Mouse (Mus musculus) hindbrain, embryonic 10.5 days (tissue): ENCODE results near the gene Tuba4a. TPM values are rescaled to one million over a fixed set of nuclear protein-coding genes. Genes with fewer than 3 reads are reported as not detected.
A peak's percentile ranks its signal among the peaks of the same experiment; 100 is the strongest.

Experiments
- DNase-seq: peaks from one replicate; pipeline ENCODE4 v3.0.0-alpha.2; 2017; ENCODE audit warnings: low spot score
- H3K27ac ChIP-seq: fragments of 300-500 bp; sonication (generic); 2 replicates; pipeline ENCODE4 v1.5.1; 2016; ENCODE audit warnings: mild to moderate bottlenecking, moderate library complexity
- H3K27me3 ChIP-seq: fragments of 300-500 bp; sonication (generic); 2 replicates; pipeline ENCODE4 v1.6.1; 2016; ENCODE audit warnings: mild to moderate bottlenecking; ENCODE audit not compliant: poor library complexity, insufficient read depth, severe bottlenecking
- H3K36me3 ChIP-seq: fragments of 300-500 bp; sonication (generic); 2 replicates; pipeline ENCODE4 v1.6.1; 2016; ENCODE audit warnings: mild to moderate bottlenecking, moderate library complexity
- H3K4me1 ChIP-seq: fragments of 300-500 bp; sonication (generic); replicated peaks from 2 replicates; pipeline ENCODE4 v1.6.1; 2016; ENCODE audit warnings: mild to moderate bottlenecking
- H3K4me3 ChIP-seq: fragments of 300-500 bp; sonication (generic); 2 replicates; pipeline ENCODE4 v1.5.1; 2016; ENCODE audit warnings: mild to moderate bottlenecking, moderate library complexity
- H3K9me3 ChIP-seq: fragments of 300-500 bp; sonication (generic); 2 replicates; pipeline ENCODE4 v1.6.1; 2016; ENCODE audit warnings: mild to moderate bottlenecking, moderate library complexity
- WGBS: fragments of 180-500 bp; shearing (Covaris S2); methylation state at CpG from one replicate; pipeline ENCODE4 v1.1.7; 2016; 5-methylcytosine and 5-hydroxymethylcytosine counted together
- polyA plus RNA-seq: library from polyadenylated mRNA; unstranded; fragments of >200 nt; fragmentation: Nextera tagmentation; extraction: Ambion mirVana; gene quantifications from 2 replicates; pipeline ENCODE4 v1.2.1, GENCODE M21; 2016

Gene Tuba4a
- polyA plus RNA-seq, 1 experiment from 2014 or later: 10.8 TPM

GRCm38 (mm10) chr1:75230335-75230994, 10.8 kb upstream of the Tuba4a start:
- Histone ChIP-seq H3K4me1 (peaks cover 10% of the 10 kb centered on the region; the same call in 1 of the 2 replicates), H3K9me3 (no peaks in the 10 kb centered on the region), H3K36me3 (no peaks in the 10 kb centered on the region), H3K27me3 (peaks cover 12% of the 10 kb centered on the region), H3K4me3 (no peak overlapping the region), H3K27ac (no peak overlapping the region)
- DNase-seq: no peak
- WGBS: 78% methylated on average over 7 of the region's 7 CpGs

DNA sequence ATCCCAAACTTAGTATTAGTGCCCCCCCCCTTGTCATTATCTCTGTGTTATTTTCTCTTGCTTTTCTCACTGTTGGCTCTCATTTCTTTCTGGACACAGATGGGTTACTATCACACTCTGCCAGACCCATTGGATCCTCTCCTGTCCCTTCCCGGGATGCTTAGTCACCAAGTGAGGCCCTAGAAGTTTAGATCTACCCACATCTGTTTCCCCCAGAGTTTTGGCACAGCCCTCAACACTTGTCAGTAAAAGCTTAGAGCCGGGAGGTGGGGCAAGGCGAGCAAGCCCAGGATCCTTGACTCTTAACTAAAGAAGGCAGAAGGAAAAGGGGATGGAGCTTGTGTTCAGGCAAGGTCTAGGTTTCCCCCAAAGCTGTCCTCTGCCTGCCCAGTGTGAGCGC, 9.5 kb upstream of the Tuba4a start:
- Histone ChIP-seq H3K27me3 (peaks cover 4% of the 10 kb centered on the region), H3K9me3 (no peaks in the 10 kb centered on the region), H3K4me3 (no peak overlapping the region), H3K27ac (no peak overlapping the region), H3K4me1 (no peaks in the 10 kb centered on the region), H3K36me3 (no peaks in the 10 kb centered on the region)
- no peak for DNase-seq
- 73% methylated on average over 4 of the region's 4 CpGs for WGBS

DNA sequence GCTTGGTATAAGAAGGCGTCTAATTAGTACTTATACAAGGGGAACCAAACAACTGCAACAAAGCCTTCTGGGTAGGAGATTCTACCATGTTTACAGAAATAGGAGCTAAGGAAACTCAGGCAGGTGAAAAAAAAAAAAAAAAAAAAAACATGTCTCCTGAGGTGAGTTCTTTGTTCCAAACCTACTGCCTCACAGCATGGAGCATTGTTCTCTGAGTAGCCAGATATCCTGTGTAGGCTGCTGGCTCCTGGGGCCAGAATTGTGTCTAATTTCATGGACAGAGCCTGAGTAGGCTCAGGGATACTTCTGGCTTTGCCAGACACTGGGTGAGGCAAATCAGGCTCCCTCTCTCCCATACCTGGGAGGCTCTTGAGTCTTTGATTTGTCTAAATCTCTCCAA, 8.0 kb upstream of the Tuba4a start:
- no peaks in the 10 kb centered on the region for H3K4me1 ChIP-seq
- no peak for DNase-seq

DNA sequence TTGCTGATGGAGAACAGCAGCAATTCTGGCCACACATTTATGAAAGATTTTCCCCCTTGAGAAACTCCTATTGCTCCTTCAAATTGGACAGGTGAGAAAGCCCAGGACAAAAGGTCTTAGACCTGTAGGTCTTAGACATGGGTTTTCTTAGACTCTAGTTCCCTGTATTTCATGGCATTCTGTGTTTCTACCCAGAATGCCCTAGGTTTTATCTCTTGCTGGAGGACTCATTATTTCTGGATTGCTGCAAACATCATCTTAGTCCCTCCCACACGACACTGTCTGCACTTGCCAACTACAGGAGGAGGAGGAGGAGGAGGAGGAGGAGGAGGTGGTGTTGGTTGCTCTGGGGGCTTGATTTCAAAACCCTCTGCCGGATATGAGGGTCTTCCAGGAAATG, 6.5 kb upstream of the Tuba4a start:
- Histone ChIP-seq H3K4me3 (no peak overlapping the region), H3K4me1 (no peaks in the 10 kb centered on the region), H3K36me3 (no peaks in the 10 kb centered on the region), H3K27ac (no peak overlapping the region), H3K9me3 (no peaks in the 10 kb centered on the region), H3K27me3 (peaks cover 18% of the 10 kb centered on the region)
- WGBS: 83% methylated on average over 2 of the region's 2 CpGs
- DNase-seq: no peak

More for the DNA sequence above, 8.0 kb upstream of the Tuba4a start:
- no peak overlapping the region for H3K4me3 ChIP-seq
- peaks cover 3% of the 10 kb centered on the region for H3K27me3 ChIP-seq
- no peak overlapping the region for H3K27ac ChIP-seq
- H3K36me3 ChIP-seq: no peaks in the 10 kb centered on the region
- no peaks in the 10 kb centered on the region for H3K9me3 ChIP-seq
- WGBS: 67% methylated on average over 1 of the region's 1 CpGs

DNA sequence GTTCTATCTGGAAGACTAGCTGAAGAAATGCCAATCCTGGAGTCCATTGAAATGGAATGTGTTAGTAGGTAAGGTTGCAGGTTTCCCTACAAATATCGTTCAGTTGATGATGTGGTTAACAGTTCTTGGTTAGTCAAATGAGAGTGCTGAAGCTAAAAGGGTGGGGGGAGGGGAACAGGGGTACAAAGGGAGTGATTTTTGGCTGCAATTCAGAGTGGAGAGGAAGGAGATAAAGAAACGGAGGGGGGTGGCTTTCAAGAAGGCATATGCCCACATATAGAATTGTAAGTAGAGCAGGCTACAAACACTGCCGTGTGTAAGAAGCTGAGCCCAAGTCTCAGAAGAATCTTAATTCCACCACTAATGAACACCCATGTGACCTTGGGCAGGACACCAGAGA, 5.8 kb upstream of the Tuba4a start:
- 73% methylated on average over 3 of the region's 3 CpGs for WGBS
- no peak for DNase-seq

GRCm38 (mm10) chr1:75223532-75223931, 3.9 kb upstream of the Tuba4a start:
- Histone ChIP-seq H3K27ac (no peak overlapping the region), H3K4me1 (peaks cover 15% of the 10 kb centered on the region), H3K36me3 (no peaks in the 10 kb centered on the region), H3K27me3 (peaks cover 44% of the 10 kb centered on the region), H3K4me3 (no peak overlapping the region), H3K9me3 (no peaks in the 10 kb centered on the region)
- WGBS: 74% methylated on average over 6 of the region's 6 CpGs
- no peak for DNase-seq

More for the DNA sequence above, 5.8 kb upstream of the Tuba4a start:
- no peak overlapping the region for H3K27ac ChIP-seq
- peaks cover 25% of the 10 kb centered on the region for H3K27me3 ChIP-seq
- no peak overlapping the region for H3K4me3 ChIP-seq
- H3K4me1 ChIP-seq: no peaks in the 10 kb centered on the region
- no peaks in the 10 kb centered on the region for H3K9me3 ChIP-seq
- no peaks in the 10 kb centered on the region for H3K36me3 ChIP-seq

GRCm38 (mm10) chr1:75222926-75223325, 3.3 kb upstream of the Tuba4a start:
- Histone ChIP-seq H3K4me1 (peaks cover 21% of the 10 kb centered on the region), H3K27me3 (peaks cover 50% of the 10 kb centered on the region), H3K9me3 (no peaks in the 10 kb centered on the region), H3K36me3 (no peaks in the 10 kb centered on the region), H3K27ac (no peak overlapping the region), H3K4me3 (no peak overlapping the region)
- no peak for DNase-seq
- WGBS: 86% methylated on average over 6 of the region's 6 CpGs

- Histone ChIP-seq H3K27me3 (peaks cover 64% of the 10 kb centered on the region), H3K4me1 (peaks cover 22% of the 10 kb centered on the region), H3K4me3 (no peak overlapping the region), H3K9me3 (no peaks in the 10 kb centered on the region), H3K27ac (no peak overlapping the region), H3K36me3 (no peaks in the 10 kb centered on the region)
- no peak for DNase-seq
- 86% methylated on average over 3 of the region's 3 CpGs for WGBS
Observed at GRCm38 (mm10) chr1:75221538-75221937, 1.9 kb upstream of the Tuba4a start.

DNA sequence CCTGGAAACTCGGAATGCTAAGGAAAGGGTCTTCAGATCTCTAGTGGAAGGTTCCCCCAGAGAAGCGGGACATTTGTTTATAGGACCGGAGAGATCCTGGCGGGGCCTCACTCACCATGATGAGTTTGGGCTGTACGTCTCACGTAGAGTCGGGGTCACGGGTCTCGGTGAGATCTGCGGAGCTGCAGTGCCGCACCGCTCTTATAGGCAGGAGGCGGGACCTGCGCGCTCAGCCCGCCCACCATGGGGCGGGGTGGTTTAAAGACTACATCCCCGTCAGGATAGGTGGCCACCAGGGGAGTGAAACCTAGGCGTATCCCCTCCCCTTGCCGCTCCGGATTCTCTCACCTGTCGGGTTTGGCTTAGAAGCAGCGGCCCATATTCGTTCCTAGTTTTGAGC, 587 bp downstream of the Tuba4a start:
- H3K27ac ChIP-seq: peak overlapping the region; percentile 71; the same call in 1 of the 2 replicates
- peaks cover 77% of the 10 kb centered on the region for H3K27me3 ChIP-seq
- H3K36me3 ChIP-seq: peaks cover 23% of the 10 kb centered on the region
- peaks cover 22% of the 10 kb centered on the region for H3K4me1 ChIP-seq
- WGBS: under 1% methylated on average over 24 of the region's 24 CpGs
- peak; percentile 69 for DNase-seq
- H3K4me3 ChIP-seq: peak overlapping the region; percentile 60
- no peaks in the 10 kb centered on the region for H3K9me3 ChIP-seq

- DNase-seq: peak; percentile 18
- no peaks in the 10 kb centered on the region for H3K9me3 ChIP-seq
- 3% methylated on average over 38 of the region's 38 CpGs for WGBS
- peaks cover 29% of the 10 kb centered on the region for H3K36me3 ChIP-seq
- peak overlapping the region; percentile 60 for H3K4me3 ChIP-seq
- H3K4me1 ChIP-seq: peaks cover 22% of the 10 kb centered on the region
- peak overlapping the region; percentile 71 for H3K27ac ChIP-seq
- peaks cover 77% of the 10 kb centered on the region for H3K27me3 ChIP-seq
Observed at GRCm38 (mm10) chr1:75218227-75219001, 1.3 kb downstream of the Tuba4a start.

DNA sequence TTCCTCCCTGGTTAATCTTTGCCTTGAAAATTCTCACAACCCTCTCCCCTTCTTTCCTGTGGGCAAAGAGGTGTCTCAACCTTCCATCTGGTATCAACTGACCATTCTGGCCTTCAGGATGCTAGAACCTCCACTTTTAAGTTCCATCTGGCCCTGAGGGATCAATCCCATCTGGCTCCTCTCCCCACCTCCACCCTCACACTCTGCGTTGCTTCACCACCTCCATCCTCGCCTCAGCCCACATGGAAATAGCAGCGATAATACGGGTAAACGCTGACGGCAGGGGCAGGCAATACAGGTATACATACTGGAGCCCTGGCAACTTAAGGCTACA, 1.8 kb downstream of the Tuba4a start:
- peaks cover 35% of the 10 kb centered on the region for H3K36me3 ChIP-seq
- no peak overlapping the region for H3K27ac ChIP-seq
- DNase-seq: no peak
- no peaks in the 10 kb centered on the region for H3K9me3 ChIP-seq
- WGBS: 7% methylated on average over 6 of the region's 6 CpGs
- H3K4me3 ChIP-seq: peak overlapping the region; percentile 60
- H3K27me3 ChIP-seq: peaks cover 76% of the 10 kb centered on the region
- H3K4me1 ChIP-seq: peaks cover 23% of the 10 kb centered on the region

DNA sequence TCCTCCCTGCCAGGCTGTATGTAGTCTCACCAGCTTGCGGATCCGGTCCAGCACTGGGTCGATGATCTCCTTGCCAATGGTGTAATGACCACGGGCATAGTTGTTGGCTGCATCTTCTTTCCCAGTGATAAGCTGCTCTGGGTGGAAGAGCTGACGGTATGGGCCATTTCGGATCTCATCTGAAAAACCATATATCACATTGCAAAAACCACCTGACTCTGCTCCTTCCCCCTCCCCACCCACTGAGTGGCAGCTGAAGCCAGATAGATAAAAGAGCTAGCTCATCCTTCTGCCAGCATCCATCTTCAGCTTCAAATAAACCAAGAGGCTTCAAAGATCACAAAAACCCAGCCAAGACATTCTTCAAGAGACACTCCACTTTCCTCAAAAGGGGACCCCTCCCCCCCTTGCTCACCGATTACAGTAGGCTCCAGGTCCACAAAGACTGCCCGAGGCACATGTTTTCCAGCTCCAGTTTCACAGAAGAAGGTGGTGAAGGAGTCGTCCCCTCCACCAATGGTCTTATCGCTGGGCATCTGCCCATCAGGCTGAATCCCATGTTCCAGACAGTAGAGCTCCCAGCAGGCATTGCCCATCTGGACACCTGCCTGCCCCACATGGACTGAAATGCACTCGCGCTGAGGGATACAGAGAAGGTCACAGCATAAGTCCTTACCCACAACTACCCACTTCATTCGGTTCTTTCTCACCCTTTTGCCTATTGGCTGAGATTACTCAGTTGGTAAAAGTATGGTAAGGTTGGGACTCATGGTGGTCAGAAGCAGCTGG, 2.7 kb downstream of the Tuba4a start:
- peaks cover 67% of the 10 kb centered on the region for H3K27me3 ChIP-seq
- no peak overlapping the region for H3K27ac ChIP-seq
- peaks cover 32% of the 10 kb centered on the region for H3K4me1 ChIP-seq
- no peak overlapping the region for H3K4me3 ChIP-seq
- H3K36me3 ChIP-seq: peaks cover 43% of the 10 kb centered on the region
- WGBS: 81% methylated on average over 13 of the region's 13 CpGs
- no peak for DNase-seq
- no peaks in the 10 kb centered on the region for H3K9me3 ChIP-seq

DNA sequence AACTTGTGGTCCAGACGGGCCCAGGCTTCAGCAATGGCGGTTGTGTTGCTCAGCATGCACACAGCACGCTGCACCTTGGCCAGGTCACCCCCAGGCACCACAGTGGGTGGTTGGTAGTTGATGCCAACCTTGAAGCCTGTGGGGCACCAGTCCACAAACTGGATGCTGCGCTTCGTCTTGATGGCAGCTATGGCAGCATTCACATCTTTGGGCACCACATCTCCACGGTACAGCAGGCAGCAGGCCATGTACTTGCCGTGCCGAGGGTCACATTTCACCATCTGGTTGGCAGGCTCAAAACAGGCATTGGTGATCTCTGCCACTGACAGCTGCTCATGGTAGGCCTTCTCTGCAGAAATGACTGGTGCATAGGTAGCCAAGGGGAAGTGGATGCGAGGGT, 3.9 kb downstream of the Tuba4a start:
- Histone ChIP-seq H3K27ac (no peak overlapping the region), H3K27me3 (peaks cover 55% of the 10 kb centered on the region), H3K9me3 (no peaks in the 10 kb centered on the region), H3K4me3 (no peak overlapping the region), H3K4me1 (peaks cover 42% of the 10 kb centered on the region), H3K36me3 (peaks cover 47% of the 10 kb centered on the region)
- DNase-seq: no peak
- WGBS: 94% methylated on average over 9 of the region's 9 CpGs
